10 mouse cellular contexts compared by ENCODE assay signal in the genomic region with DNA sequence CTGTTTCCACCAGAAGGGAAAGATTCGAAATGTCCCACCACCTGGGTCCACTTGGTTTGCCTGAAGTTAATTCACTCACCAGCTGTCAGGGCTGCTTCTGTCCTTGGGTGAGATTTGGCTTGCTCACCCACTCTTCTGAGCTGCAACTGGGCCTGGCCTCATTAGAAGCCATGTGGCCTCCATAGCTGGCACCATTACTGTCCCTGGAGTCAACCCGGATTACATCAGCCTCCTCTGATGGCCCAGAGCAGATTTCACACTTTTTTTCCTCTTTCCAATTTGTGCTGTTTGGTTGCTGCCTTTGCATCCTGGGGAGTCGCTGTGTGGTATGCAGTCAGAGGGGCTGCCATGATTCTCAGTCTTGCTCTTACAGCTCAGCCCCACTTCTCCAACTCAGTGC.
A peak's percentile ranks its signal among the peaks of the same experiment; 100 is the strongest.
DNase-seq lines count a peak whose midpoint lies in the region; ATAC-seq and TF ChIP-seq lines count a peak whose summit lies in the region.
"Had no signal": no experiment of that assay in that cellular context is flagged by ENCODE, and none has a peak within 500 bp of the region (broad histone marks: within the 10 kb centered on the region; RNA-seq: fewer than 3 reads in every experiment).

No protein-coding gene starts in this region.

- 76% methylated on average over 3 of the region's 3 CpGs for WGBS in heart, embryonic 11.5 days (ENCODE audit: insufficient replicate concordance)
- WGBS in midbrain, postnatal 0 days = 92% methylated on average over 3 of the region's 3 CpGs
- 92% methylated on average over 3 of the region's 3 CpGs for WGBS in midbrain, embryonic 10.5 days
- WGBS in forebrain, postnatal 0 days = 61% methylated on average over 3 of the region's 3 CpGs

- DNase-seq in heart, adult 18-20 months = peak; percentile 6 to 31
- DNase-seq in midbrain, postnatal 0 days (ENCODE audit: low spot score) = peak; percentile 91
- DNase-seq in midbrain, embryonic 10.5 days (ENCODE audit: low spot score) = no peak
- peak; percentile 50 for DNase-seq in forebrain, postnatal 0 days
- DNase-seq in kidney, adult 9 months = no peak
- no peak for DNase-seq in frontal cortex, adult 2 months (ENCODE audit: extremely low spot score in 1 of 2, low spot score in 1 of 2)

- no peaks in the 10 kb centered on the region for H3K27me3 ChIP-seq in heart, embryonic 11.5 days (ENCODE audit: control insufficient read depth, insufficient read depth, low read length)
- H3K27me3 ChIP-seq in midbrain, postnatal 0 days (ENCODE audit: insufficient read depth, low read length) = no peaks in the 10 kb centered on the region
- no peaks in the 10 kb centered on the region for H3K27me3 ChIP-seq in midbrain, embryonic 10.5 days (ENCODE audit: low read depth, poor library complexity, severe bottlenecking)
- H3K27me3 ChIP-seq in forebrain, postnatal 0 days (ENCODE audit: insufficient read depth, low read length) = no peaks in the 10 kb centered on the region
- H3K27me3 ChIP-seq: lung, embryonic 15.5 days had no signal

- H3K4me1 ChIP-seq in heart, embryonic 11.5 days (ENCODE audit: control insufficient read depth, insufficient read depth, low read length) = no peaks in the 10 kb centered on the region
- H3K4me1 ChIP-seq in midbrain, postnatal 0 days (ENCODE audit: insufficient read depth, low read length) = no peaks in the 10 kb centered on the region
- H3K4me1 ChIP-seq in midbrain, embryonic 10.5 days = no peaks in the 10 kb centered on the region
- no peaks in the 10 kb centered on the region; the same call in 1 of the 2 replicates for H3K4me1 ChIP-seq in forebrain, postnatal 0 days (ENCODE audit: insufficient read depth)
- H3K4me1 ChIP-seq: lung, embryonic 15.5 days had no signal

- H3K27ac ChIP-seq in heart, embryonic 11.5 days (ENCODE audit: low read depth, low read length) = no peak overlapping the region
- H3K27ac ChIP-seq in midbrain, postnatal 0 days (ENCODE audit: low read depth, low read length) = no peak overlapping the region
- H3K27ac ChIP-seq in midbrain, embryonic 10.5 days (replicated peaks) = no peak overlapping the region
- no peak overlapping the region for H3K27ac ChIP-seq in forebrain, postnatal 0 days (ENCODE audit: low read depth, low read length)
- H3K27ac ChIP-seq: lung, embryonic 15.5 days had no signal

- H3K4me3 ChIP-seq in heart, embryonic 11.5 days (ENCODE audit: low read depth, low read length) = no peak overlapping the region
- no peak overlapping the region for H3K4me3 ChIP-seq in midbrain, postnatal 0 days (ENCODE audit: low read depth, low read length)
- no peak overlapping the region for H3K4me3 ChIP-seq in midbrain, embryonic 10.5 days
- H3K4me3 ChIP-seq in forebrain, postnatal 0 days (ENCODE audit: low read depth, low read length) = no peak overlapping the region
- H3K4me3 ChIP-seq: erythroblast, embryonic 14.5 days; lung, embryonic 15.5 days had no signal

- no peak overlapping the region for H3K9ac ChIP-seq in heart, embryonic 11.5 days (ENCODE audit: low read depth, low read length)
- H3K9ac ChIP-seq in midbrain, postnatal 0 days (replicated peaks; ENCODE audit: low read length, poor library complexity, severe bottlenecking) = no peak overlapping the region
- H3K9ac ChIP-seq in forebrain, postnatal 0 days = no peak overlapping the region
- H3K9ac ChIP-seq: lung, embryonic 15.5 days had no signal

- H3K4me2 ChIP-seq in heart, embryonic 11.5 days = no peak overlapping the region
- H3K4me2 ChIP-seq in midbrain, postnatal 0 days (ENCODE audit: low read depth, low read length, poor library complexity, severe bottlenecking) = no peak overlapping the region
- no peak overlapping the region for H3K4me2 ChIP-seq in forebrain, postnatal 0 days (ENCODE audit: low read depth)
- H3K4me2 ChIP-seq: lung, embryonic 15.5 days had no signal

- no peak for ATAC-seq in heart, embryonic 11.5 days (replicated peaks; ENCODE audit: insufficient number of reproducible peaks, low FRiP score, low TSS enrichment)
- ATAC-seq in midbrain, postnatal 0 days (ENCODE audit: low FRiP score) = no peak
- peak; percentile 72 for ATAC-seq in forebrain, postnatal 0 days
- ATAC-seq in megakaryocyte progenitor cell, adult 5-6 weeks (replicated peaks; ENCODE audit: poor library complexity) = no peak

- no peaks in the 10 kb centered on the region for H3K36me3 ChIP-seq in heart, embryonic 11.5 days (ENCODE audit: control insufficient read depth, insufficient read depth, low read length)
- H3K36me3 ChIP-seq in midbrain, postnatal 0 days (ENCODE audit: insufficient read depth, low read length) = no peaks in the 10 kb centered on the region
- H3K36me3 ChIP-seq in midbrain, embryonic 10.5 days = no peaks in the 10 kb centered on the region
- H3K36me3 ChIP-seq in forebrain, postnatal 0 days (ENCODE audit: insufficient read depth) = no peaks in the 10 kb centered on the region
- H3K36me3 ChIP-seq: lung, embryonic 15.5 days had no signal

- no peaks in the 10 kb centered on the region for H3K9me3 ChIP-seq in heart, embryonic 11.5 days (replicated peaks; ENCODE audit: control insufficient read depth, low read length)
- no peaks in the 10 kb centered on the region for H3K9me3 ChIP-seq in midbrain, postnatal 0 days (ENCODE audit: low read length)
- H3K9me3 ChIP-seq in midbrain, embryonic 10.5 days (replicated peaks) = no peaks in the 10 kb centered on the region
- no peaks in the 10 kb centered on the region for H3K9me3 ChIP-seq in forebrain, postnatal 0 days (ENCODE audit: low read length)
- H3K9me3 ChIP-seq: lung, embryonic 15.5 days had no signal

- TF ChIP-seq CTCF in midbrain, postnatal 0 days (IDR thresholded peaks at IDR 0.05) = no peak
- no peak for TF ChIP-seq CTCF in forebrain, postnatal 0 days (IDR thresholded peaks at IDR 0.05; ENCODE audit: low read depth)

Comparison
In these comparisons a context has a peak if more than half of its experiments do, and no peak if none do; other contexts are left out.
1. DNase-seq: peak in heart, adult 18-20 months (2 of 2), midbrain, postnatal 0 days (single experiment) and forebrain, postnatal 0 days (single experiment); none in midbrain, embryonic 10.5 days (single experiment), kidney, adult 9 months (single experiment) and frontal cortex, adult 2 months (0 of 2).